Mouse (Mus musculus) naive thymus-derived CD4-positive, alpha-beta T cell, adult 5 months (primary cell): ENCODE data around the gene Gnpnat1. TPM values are rescaled to one million over a fixed set of nuclear protein-coding genes. Genes with fewer than 3 reads are reported as not detected.

Experiments used
- polyA plus RNA-seq: library from polyadenylated mRNA; unstranded; fragments of 100-300 nt; shearing (Covaris generic); gene quantifications from one replicate; pipeline ENCODE4 v1.2.1, GENCODE M21; 2017

Gene Gnpnat1
- polyA plus RNA-seq, result 41.2 TPM

GRCm38 (mm10) chr14:45404813-45405212 lies at the start of gene Gnpnat1:
Gene Gnpnat1 (minus strand): TSS chr14:45404913.

GRCm38 (mm10) chr14:45350931-45351859 lies 53.5 kb downstream of the Gnpnat1 start, which contains the start of gene Styx:
Gene Styx (plus strand): TSS chr14:45351093.

DNA sequence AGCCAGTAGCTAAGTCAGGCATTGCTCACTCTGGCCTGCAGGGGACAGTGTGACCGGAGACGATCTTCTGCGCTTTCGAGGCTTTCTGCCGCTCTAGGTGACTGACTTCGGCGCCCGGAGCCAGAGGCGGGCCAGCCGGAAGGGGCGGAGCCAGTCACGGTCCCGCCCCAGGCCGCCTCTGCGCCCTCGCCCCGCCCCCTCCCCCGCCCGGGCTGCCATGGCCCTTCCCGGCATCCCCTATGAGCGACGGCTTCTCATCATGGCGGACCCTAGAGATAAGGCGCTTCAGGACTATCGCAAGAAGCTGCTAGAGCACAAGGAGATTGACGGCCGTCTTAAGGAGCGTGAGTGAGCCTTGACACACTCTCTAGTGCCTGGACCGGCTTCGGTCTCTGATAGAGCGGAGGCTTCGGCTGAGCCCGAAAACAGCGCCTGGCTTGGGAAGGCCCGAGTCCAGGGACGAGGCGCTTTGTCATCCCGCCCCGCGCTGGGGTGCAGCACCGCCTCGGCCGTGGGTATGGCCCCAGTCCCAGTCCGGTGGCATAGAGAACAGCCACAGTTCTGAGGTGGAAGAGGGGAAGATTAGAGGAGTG lies 75.0 kb downstream of the Gnpnat1 start, which contains the start of gene Psmc6:
TSS of gene Psmc6 (plus strand) at position 200 of the 593 bp plus-strand sequence.

Other genes starting within 250 kb of the Gnpnat1 start
- 2.3 TPM for gene Gpr137c, start 185.2 kb downstream of the Gnpnat1 start, polyA plus RNA-seq
- gene Txndc16, start 184.6 kb downstream of the Gnpnat1 start, polyA plus RNA-seq, result 14.0 TPM
- 61.7 TPM for gene Ero1l, start 86.1 kb downstream of the Gnpnat1 start, polyA plus RNA-seq
- gene Psmc6, start 75.1 kb downstream of the Gnpnat1 start, polyA plus RNA-seq, result 117 TPM
- 9.6 TPM for gene Styx, start 53.8 kb downstream of the Gnpnat1 start, polyA plus RNA-seq
- gene Fermt2, start 125.2 kb upstream of the Gnpnat1 start, polyA plus RNA-seq, result not detected